Mouse (Mus musculus) CD4-positive naive resting alpha-beta T cell, adult 76 days (primary cell): ENCODE measurements around the gene Zfp446. TPM values are rescaled to one million over a fixed set of nuclear protein-coding genes. Genes with fewer than 3 reads are reported as not detected.

Experiments
- total RNA-seq: library from RNA; stranded (reverse); gene quantifications from one replicate; pipeline ENCODE4 v1.2.4, GENCODE M21; 2023

Zfp446 gene
- total RNA-seq, result 7.4 TPM

DNA sequence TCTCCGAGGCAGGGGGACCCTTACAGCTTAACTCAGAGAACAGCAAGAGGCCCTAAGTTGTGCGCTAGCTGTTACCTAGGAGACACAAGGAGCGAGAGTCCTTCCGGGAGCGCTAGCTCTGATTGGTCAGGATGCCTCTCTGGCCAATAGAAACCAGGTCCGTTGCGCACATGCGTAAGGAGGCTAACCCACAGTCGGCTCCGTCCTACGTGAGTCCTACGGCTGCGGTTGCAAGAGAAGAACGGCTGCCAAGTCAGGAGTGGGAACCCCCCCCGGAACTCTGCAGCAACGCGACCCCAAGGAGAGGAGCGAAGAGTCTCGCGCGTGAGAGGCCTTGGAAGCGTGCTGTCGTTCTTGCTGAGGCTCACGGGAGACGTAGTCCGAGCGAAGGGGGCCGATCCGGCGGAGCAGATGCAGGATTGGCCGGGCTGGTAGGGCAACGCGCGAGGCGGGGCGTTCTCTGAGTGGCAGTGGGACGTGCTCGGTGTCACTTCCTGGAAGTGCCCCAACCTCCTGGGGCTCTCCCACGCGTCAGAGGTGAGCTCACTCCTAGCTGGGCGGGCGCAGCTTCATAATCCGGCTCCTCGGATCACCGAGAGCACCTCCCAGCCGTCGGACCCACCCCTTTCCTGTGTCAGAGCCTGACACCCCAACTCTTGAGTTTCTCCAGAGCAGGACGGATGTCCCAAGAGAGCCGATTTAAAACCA is at the start of gene Zfp446:
Gene Zfp446 (plus strand): TSS at position 167 of the 708 bp plus-strand sequence.

DNA sequence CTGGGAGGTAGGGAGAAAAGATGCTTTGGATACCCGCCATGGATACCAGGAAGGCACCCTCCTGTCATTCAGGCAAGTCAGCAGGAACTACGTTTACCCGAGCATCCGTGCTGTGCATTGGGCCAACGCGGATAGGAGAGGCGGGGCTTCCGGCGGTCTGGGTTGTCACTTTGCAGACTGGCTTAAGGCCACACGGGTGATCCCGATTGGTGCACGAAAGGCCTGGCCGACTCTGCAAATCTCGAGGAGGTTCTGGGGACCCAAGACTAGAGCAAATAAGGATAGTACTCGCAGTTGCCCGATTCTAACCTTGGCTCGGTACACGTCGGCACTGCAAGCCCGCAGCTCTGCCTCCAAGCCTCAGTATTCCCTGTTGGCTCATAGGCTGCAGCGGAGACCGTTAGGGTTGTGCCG is 12.0 kb upstream of the Zfp446 start, which contains the start of gene Zfp324:
Gene Zfp324 (plus strand): TSS at position 161 of the 414 bp plus-strand sequence.

DNA sequence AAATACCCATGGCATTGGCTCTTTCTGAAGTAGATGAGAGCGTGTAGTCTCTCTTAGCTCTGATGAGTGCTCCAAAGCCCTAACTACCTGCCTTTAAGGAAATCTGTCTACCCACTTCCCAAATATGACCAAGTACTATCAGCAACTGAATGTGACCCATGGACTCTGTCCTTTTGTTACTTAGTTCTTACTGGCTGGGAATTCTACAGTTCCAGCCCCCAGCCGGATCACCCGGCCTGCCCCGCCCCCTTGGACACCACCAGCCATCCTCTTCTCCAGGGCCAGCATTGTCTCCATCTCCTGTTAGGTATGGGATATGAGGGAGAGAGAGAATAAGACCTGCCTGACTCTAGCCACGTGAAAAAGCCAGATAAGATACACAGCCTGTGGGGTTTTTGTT is 20.4 kb downstream of the Zfp446 start, which contains the start of gene Slc27a5:
Gene Slc27a5 (minus strand): TSS at position 140 of the 400 bp plus-strand sequence.

DNA sequence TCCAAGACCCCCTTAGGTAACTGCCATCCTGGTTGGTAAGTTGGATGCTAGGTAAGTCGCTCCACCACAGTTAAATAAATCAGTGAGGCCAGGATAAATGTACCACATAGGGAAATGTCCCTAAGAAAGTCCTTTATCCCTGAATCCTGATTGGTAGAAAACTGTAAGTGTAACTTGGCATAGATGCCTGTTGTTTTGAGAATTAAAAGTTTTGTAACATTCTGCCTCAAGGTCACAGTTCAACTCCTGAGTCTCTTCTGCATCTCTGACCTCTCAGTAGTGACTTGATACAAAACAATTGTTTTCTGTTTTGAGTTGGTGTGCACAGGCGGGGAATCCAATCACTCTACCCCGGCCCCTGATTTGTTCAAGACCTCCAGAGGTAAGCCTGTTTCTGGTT is 21.2 kb downstream of the Zfp446 start, which contains the start of gene Trim28:
Gene Trim28 (plus strand): TSS at position 264 of the 400 bp plus-strand sequence.

DNA sequence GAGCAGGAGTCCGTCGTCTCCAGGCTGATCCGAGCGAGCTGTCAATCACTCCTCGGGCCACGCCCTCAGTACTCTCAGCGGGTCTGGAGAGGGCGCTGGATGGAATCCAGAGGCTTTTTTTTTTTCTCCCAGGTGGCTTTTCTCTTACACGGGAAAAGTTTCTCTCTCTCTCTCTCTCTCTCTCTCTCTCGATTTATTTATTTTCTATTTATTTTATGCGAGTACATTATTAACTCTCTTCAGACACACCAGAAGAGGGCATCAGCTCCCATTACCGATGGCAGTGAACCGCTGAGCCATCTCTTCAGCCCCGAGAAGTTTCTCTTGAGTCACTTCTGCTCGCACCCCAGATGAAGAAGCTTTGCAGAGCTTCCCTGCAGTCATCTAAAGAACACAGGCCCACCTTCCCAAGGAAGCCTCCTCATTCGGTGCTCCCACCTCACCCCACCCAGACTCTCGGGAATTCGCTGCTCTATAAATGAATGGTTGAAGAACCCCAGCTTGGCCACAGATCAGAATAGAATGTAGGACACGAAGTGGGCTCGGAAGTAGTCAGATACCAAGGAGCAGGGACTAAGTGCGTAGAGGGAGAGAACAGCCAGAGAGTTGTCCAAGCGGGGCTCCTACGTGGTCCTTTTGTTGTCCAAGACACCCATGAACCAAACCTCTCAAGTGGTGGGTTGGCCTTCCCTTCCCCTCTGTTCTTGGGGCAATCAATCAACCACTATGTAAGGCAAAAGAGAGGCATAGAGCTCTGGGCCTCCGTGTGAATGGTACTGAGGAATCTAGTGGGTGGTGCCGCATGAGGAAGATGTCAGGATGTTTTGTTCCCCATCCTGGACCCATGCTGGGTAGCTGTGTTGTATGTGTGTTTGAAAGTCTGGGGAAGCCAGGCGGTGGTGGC is 32.6 kb downstream of the Zfp446 start, which contains the start of gene Zbtb45:
Gene Zbtb45 (minus strand): TSS at position 30 of the 904 bp plus-strand sequence.

DNA sequence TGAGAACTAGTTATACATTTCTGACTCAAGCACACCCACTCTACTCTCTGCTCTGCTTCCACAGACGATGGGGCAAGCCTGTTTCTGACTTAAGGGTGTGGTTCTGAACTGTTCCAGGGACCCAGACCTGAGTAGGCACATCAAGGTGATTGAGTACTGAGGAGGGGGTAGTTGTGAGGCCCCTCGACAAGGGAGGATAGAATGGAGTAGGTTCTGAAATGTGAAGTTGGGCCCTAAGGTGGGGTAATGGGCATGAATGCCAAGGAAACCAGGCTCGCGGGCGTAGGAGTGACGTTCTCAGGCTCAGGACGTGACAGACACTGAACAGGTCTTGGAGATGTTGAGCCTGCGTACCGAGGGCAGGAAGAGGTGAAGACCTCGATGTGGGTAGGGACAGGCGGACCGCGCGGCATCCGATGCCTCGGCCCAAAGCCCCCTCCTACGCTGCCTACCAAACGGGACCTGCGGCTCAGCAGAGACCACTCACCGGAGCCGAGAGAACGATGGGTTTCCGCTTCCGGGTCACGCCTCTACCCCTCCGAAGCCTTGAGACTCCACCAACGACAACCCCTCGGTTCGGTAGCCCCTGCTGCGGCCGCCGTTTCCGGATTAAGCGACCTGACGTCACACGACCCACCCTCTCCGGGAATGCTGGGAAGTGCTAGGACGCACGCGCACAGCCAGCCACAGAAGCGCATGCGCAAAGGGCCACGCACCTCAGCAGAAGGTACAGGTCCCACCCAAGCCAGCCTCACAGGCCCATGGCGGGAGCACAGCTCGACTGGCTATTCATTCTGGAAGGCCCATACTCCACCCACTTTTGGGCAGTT is 56.7 kb downstream of the Zfp446 start, which contains the start of gene Chmp2a:
Gene Chmp2a (minus strand): TSS at position 660 of the 830 bp plus-strand sequence.

Other genes starting within 250 kb of the Zfp446 start
- not detected for gene Vmn2r56, start 242.8 kb upstream of the Zfp446 start, total RNA-seq
- gene Zscan18, start 174.2 kb upstream of the Zfp446 start, total RNA-seq, result 16.5 TPM
- gene Zfp329, start 159.0 kb upstream of the Zfp446 start, total RNA-seq, result 9.0 TPM
- gene Zfp110, start 143.1 kb upstream of the Zfp446 start, total RNA-seq, result 112 TPM
- 0.82 TPM for gene Zfp128, start 96.7 kb upstream of the Zfp446 start, total RNA-seq
- gene Zscan22, start 80.0 kb upstream of the Zfp446 start, total RNA-seq, result 8.8 TPM
- 2,676 TPM for gene Rps5, start 55.6 kb upstream of the Zfp446 start, total RNA-seq
- gene Rnf225, start 50.4 kb upstream of the Zfp446 start, total RNA-seq, result 1.3 TPM
- gene Zfp324, start 12.0 kb upstream of the Zfp446 start, total RNA-seq, result 1.5 TPM
- 0.35 TPM for gene Slc27a5, start 20.3 kb downstream of the Zfp446 start, total RNA-seq
- 362 TPM for gene Trim28, start 21.3 kb downstream of the Zfp446 start, total RNA-seq
- 11.5 TPM for gene Zbtb45, start 32.2 kb downstream of the Zfp446 start, total RNA-seq
- gene Chmp2a, start 57.0 kb downstream of the Zfp446 start, total RNA-seq, result 90.7 TPM
- gene Ube2m, start 60.4 kb downstream of the Zfp446 start, total RNA-seq, result 77.5 TPM
- 0.64 TPM for gene Mzf1, start 76.9 kb downstream of the Zfp446 start, total RNA-seq
- gene Vmn1r85, start 117.3 kb downstream of the Zfp446 start, total RNA-seq, result not detected
- gene Vmn1r86, start 142.1 kb downstream of the Zfp446 start, total RNA-seq, result not detected
- not detected for gene Vmn1r87, start 162.3 kb downstream of the Zfp446 start, total RNA-seq
- gene Vmn1r88, start 181.7 kb downstream of the Zfp446 start, total RNA-seq, result 0.09 TPM
- not detected for gene Vmn1r89, start 235.2 kb downstream of the Zfp446 start, total RNA-seq